Mouse (Mus musculus) lung, postnatal 14 days (tissue): ENCODE data around the gene H2-DMb1.

Source experiments
- DNase-seq: peaks from one replicate; pipeline ENCODE4 v3.0.0; 2021

H2-DMb1 gene

GRCm38 (mm10) chr17:34152923-34153322 is at the start of gene H2-DMb1:
Gene H2-DMb1 (plus strand): TSS chr17:34153072.
- peak; percentile 74 for DNase-seq

GRCm38 (mm10) chr17:34104804-34105203 is 48.1 kb upstream of the H2-DMb1 start:
- DNase-seq: no peak

- no peak for DNase-seq
These were observed 46.3 kb upstream of the H2-DMb1 start for GRCm38 (mm10) chr17:34106555-34106954.

DNA sequence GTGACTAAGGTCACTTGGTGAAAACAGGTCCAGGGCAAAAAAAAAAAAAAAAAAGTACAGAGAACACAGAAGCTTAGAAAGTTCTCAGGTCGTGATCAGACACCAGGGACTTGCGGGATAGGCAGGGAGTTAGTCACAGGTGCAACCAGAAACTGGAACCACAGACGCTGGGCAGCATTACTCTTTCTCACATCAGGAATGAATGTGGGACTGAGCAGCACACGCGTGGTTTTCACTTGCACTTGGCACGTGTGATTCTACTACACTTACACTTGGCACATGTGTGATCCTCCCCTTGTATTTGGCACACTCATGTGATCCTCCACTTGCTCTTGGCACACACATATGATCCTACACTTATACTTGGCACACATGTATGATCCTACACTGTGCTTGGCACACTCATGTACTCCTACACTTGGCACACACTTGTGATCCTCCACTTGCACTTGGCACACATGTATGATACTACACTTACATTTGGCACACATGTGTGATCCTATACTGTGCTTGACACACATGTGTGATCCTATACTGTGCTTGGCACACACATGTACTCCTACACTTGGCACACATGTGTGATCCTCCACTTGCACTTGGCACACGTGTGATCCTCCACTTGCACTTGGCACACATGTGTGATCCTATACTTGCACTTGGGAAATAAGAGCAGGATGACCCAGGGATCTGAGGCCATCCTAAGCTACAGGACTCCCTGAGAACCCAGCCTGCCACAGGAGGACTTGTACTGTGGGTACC is 45.6 kb upstream of the H2-DMb1 start:
- DNase-seq: no peak

- no peak for DNase-seq
These were observed 44.4 kb upstream of the H2-DMb1 start for GRCm38 (mm10) chr17:34108460-34108859.

GRCm38 (mm10) chr17:34109038-34109805 is 43.6 kb upstream of the H2-DMb1 start:
- no peak for DNase-seq

- no peak for DNase-seq
These were observed 43.1 kb upstream of the H2-DMb1 start for GRCm38 (mm10) chr17:34109806-34110195.

DNA sequence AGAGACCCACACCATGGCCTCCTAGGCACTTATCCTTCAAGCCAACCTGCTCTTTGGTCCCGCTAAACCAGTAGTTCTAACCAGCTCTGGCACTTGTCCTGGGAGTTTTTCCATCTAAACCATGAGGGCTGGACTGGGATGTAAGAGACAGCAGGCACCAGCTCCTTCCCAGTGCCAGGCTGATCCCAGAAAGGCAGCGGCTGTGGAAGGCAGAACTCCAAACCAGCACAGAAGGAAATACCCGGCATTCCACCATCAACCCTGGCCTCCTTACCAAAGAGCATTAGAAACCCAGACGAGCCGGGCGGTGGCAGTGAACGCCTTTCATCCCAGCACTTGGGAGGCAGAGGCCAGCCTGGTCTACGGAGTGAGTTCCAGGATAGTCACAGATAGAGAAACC is 42.6 kb upstream of the H2-DMb1 start:
- DNase-seq: no peak

- DNase-seq: no peak
These were observed 38.8 kb upstream of the H2-DMb1 start for GRCm38 (mm10) chr17:34114114-34114513.

DNA sequence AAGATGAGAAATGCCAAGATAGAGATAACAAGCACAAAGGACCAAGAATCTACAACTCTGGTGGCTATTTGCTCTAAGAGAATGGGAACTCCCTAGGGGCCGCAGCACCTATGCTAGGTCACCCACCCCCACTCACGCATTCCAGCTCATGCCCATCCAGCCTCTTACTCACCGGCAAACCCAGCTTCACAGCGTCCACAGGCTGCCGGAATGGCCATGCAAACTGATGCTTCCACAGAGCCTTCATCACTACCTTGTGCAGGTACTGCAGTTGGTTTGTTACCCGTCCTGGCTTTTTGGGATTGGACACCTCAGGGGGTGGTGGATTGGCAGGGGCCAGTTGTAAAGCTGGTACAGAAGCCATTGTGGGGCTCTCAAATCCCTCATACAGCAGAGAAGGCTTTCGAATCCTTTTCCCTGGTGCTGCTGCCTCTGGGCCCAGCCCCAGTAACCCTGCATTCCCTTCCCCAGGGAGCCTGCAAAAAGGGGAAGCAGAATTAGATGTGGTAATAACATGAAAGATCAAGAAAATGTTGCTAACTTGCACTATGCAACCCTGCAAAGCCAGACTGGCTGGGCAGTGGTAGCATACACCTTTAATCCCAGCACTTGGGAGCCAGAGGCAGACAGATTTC is 36.0 kb upstream of the H2-DMb1 start:
- no peak for DNase-seq

GRCm38 (mm10) chr17:34117421-34118112 is 35.3 kb upstream of the H2-DMb1 start:
- no peak for DNase-seq

DNA sequence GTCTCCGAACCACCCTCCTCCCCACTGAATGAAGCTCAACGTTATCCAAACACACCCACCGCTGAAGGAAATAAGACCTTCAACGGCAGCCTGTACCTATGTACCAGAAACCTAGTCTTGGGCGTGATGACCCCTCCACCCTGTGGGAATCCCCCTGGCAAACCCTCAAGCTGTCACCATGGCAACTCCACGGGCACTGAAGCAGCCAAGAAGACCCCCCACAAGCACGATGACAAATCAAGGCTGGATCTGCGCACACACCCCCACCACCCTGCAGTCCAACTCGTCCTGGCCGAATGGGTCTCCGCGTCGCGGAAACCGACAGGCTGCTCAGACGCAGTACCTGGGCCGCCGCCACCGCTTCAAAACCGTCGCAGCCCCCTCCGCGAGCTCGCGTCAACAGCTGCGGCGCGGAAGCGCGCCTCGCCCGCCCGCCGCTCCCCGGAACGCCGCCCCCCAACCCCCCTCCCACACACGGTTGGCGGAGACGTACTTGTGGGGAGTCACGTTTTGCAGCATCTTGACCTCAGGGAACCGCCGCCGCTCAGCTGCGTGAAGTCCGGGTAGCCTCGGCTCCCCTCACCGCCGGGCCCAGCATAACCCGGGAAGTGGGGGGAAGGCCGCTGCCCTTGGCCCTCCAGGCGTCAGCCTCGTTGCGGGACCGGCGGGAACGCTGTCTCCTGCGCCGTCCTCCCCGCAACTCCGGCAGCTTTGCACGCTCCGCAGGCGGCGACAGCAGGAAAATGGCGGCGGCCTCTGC is 34.6 kb upstream of the H2-DMb1 start:
- DNase-seq: peak; percentile 40

- DNase-seq: no peak
These were observed 34.0 kb upstream of the H2-DMb1 start for GRCm38 (mm10) chr17:34118873-34119248.

GRCm38 (mm10) chr17:34119249-34120179 is 33.4 kb upstream of the H2-DMb1 start, which contains the start of gene H2-DMa:
Gene H2-DMa (plus strand): TSS chr17:34119541.
- DNase-seq: peak; percentile 97

GRCm38 (mm10) chr17:34120180-34120723 is 32.6 kb upstream of the H2-DMb1 start:
- DNase-seq: peak; percentile 92

DNA sequence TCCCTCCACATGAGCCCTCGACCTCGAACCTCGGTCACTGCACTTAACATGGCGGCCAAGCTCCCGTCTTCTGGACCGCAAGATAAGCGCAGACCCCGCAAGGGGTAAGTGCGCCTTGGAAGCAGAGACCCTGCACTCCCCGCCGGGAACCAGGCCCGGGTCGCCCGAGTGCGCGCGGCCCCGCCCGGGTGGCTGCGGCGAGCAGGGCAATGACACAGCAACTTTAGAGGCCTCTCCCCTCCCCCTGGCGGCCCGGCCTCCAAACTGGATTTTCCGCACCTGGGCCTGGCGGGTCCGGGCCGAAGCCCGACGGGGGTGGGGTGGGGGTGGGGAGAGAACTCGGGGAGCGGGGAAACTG is 32.1 kb upstream of the H2-DMb1 start:
- peak; percentile 87 for DNase-seq

DNA sequence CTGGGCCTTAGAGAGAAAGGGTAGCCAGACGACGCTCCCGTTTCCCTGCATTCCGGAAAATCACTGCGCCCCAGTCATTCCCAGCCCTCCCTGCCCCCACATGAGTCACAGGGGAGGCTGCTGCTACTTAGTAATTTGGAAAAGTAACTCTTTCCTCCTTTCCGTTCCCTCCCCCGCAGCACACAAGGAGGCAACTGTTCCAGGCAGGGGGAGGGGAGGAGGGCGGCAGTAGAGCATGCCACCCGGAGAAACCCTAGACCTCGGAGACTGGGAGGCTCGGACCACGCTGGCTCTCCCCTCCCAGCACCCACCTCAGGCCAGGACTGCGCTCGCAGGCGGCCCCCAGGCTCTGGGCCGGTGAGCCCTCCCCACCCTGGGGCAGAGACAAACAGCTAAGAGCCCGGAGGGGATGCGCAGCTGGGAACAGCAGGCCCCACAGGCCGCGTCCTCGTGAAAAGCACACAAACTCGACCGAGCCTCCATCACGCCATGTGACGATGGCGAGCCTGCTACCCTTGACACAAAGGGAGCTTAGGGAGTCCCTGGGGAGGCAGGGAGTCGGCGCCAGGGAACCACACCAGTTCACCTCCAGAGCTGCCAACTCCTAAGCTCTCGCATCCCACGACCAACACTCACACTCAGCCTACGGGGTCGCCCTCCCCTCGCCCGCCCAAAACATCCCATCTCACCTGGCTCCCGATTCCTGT is 31.5 kb upstream of the H2-DMb1 start:
- peak; percentile 82 for DNase-seq

- DNase-seq: peak; percentile 67
These were observed 31.0 kb upstream of the H2-DMb1 start for GRCm38 (mm10) chr17:34121879-34122187.

GRCm38 (mm10) chr17:34122188-34122984 is 30.5 kb upstream of the H2-DMb1 start, which contains the start of gene Brd2:
Gene Brd2 (minus strand): TSS chr17:34122634.
- peak; percentile 98 for DNase-seq
